Mouse (Mus musculus) layer of hippocampus, adult 18-20 months (tissue): ENCODE results near the gene Dhfr. TPM values are rescaled to one million over a fixed set of nuclear protein-coding genes. Genes with fewer than 3 reads are reported as not detected.
A peak's percentile ranks its signal among the peaks of the same experiment; 100 is the strongest.

Experiments
- DNase-seq, 2 experiments: peaks; one replicate each; pipeline ENCODE4 v3.0.0; 2022; ENCODE audit warnings: low spot score in 2 of 2
- total RNA-seq, 2 experiments: library from RNA; stranded (reverse); gene quantifications; 2 replicates each; pipeline ENCODE4 v1.2.3; 2021

Gene Dhfr
- total RNA-seq, 2 experiments from 2014 or later, result 0.99 to 1.5 TPM

GRCm38 (mm10) chr13:92387367-92387766 lies 32.8 kb downstream of the Dhfr start:
- no peak for DNase-seq

DNA sequence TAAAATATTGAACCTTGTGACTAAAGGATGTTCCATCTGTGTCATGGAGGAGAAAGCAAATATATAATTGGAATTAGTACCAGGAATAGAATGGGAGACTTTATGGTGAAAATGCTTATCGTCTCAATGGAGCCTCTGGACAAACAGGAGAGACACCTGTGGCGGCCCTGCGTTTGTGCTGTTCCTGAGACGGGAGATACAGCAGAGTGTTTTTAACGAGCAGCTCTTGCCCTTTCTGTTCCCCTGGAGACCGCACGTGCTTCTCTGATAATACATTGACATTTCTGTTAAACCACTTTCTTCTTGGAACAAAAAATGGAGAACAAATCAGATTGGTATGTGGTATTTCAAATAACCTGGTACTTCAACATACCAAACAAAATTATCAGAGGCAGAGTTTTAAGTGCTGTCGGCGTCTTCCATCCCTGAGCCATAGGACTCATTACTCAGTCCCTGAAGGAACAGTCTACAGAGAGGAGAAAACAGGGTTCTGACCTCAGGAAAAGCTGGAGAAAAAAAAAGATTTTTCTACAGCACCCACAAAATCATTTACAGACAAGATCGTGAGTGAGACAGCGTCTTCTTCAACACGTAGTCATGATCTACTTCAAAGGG lies 38.6 kb downstream of the Dhfr start:
- no peak for DNase-seq

DNA sequence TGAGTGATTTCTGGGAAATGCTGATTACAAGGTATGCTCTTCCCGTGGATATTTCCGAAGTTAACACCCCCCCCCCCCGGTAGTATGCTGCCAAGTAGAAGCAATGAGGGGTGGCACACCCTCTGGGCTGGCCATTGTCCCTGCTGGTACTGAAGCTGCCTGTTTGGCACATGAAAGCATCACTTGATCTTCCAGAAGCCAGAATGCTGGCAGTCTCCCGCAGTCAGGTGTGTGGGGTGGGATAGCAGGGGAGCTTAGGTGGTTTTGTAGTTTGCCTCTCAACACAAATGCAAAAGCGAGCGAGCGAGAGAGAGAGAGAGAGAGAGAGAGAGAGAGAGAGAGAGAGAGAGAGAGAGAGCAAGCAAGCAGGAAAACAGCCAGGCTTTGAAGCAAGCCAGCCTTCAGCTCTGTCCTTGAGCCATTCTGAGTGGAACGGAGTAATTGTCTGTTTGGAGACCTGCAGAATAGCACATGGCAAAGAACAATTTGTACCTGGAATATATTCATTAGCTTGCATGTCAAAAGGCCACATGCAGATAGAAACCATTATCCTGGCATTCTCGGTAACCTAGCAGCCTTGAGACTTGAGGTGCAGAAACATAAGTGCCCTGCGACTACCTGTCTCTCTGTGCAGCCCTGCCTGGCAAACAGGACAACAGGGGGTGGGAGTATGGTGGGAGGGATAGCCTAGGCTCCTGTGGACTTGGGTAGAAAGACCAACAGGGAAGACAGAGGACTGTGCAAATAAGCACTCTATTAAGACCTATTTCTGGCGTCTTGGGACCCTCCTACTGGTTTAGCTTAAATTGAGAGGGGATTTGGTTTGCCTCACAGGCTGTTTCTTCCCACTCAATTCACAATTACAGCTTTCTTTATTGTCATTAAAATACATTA lies 44.2 kb downstream of the Dhfr start:
- no peak for DNase-seq

DNA sequence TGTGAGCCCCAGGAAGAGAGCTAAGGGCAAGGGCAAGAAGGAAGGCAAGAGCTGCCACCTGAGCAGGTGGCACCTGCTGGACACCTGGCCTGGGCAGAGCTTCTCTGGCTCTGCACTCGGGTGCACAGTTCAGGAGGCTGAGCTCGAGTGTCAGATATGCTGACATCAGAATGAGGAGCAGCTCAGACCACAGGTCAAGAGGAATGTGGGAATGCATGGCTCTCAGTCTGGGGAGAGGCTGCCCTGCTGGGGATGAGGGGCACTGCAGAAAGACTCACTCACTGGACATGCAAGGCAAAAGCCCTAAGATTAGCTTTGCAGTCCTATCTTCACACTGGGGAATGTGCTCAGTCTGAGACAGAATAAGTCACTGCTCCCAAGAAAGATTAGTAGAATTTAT lies 47.5 kb downstream of the Dhfr start:
- DNase-seq, result no peak

DNA sequence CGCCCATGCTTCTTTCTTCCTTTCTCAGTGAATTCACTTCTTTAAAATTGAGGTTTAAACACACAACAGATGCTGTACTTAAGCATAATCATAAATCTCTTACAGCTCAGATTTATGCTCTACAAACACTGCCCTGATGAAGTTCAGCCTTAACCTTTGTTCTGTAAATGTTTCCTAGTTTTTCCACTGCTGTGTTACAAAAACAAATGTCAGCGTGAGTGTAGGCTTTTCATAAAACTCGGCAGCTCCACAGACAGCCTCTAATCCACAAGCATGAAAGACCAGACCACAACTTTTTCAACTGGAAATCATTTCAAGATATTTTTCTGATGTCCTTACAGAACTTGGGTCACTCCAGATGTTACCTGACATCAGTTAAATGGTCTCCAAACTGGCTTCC lies 49.0 kb downstream of the Dhfr start:
- no peak for DNase-seq

- no peak for DNase-seq
Observed at GRCm38 (mm10) chr13:92410486-92410885, 56.0 kb downstream of the Dhfr start.

DNA sequence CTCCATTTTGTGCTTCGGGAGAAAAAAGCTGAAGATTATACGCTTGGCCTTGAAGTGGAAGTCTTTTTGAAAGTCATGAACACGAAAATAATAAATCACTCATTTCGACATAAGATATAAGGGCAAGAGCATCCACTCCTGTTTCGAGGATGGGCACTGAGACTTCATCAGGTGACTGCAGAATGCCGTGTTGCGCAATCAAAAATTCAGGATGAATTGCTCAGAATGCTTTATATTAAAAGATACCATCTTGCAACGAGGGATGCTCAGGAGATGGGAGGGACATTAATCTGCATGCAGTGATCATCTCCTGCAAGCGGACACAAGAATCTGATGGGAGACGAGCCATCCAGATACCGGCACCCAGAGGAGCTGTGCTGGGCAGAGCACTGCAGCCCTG lies 65.1 kb downstream of the Dhfr start:
- no peak for DNase-seq

- DNase-seq, result no peak
Observed at GRCm38 (mm10) chr13:92423711-92424110, 69.2 kb downstream of the Dhfr start.

DNA sequence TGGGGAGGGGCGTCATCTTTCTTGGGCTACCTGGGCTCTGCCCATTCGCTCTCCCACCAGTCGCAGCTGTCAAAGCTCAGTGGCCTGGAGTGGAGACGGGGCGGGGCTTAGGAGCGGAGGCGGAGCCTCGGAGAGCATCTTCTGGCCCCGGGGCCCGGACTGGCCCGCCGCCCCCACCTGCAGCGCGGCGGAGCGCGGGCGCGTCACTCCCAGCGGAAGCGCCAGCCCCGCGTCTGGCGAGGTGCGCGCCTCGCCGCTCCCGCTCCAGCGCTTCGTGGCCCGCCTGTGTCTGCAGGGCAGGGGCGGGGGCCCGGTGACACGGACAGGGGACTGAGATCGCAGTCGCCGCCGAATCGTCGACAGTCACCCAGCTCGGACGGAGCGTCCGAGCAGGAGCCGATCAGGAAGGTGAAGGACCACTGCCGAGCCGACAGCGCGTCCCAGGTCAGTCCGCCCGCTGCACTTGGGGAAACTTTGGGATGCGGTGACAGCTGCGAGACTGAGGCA lies 71.3 kb downstream of the Dhfr start, which contains the start of gene Ankrd34b:
TSS of gene Ankrd34b (plus strand) at position 139 of the 507 bp plus-strand sequence.
- peak; percentile 31 to 37 for DNase-seq

- DNase-seq, result peak in 1 of 2 experiments; percentile 24
Observed at GRCm38 (mm10) chr13:92426294-92427051, 71.9 kb downstream of the Dhfr start.

DNA sequence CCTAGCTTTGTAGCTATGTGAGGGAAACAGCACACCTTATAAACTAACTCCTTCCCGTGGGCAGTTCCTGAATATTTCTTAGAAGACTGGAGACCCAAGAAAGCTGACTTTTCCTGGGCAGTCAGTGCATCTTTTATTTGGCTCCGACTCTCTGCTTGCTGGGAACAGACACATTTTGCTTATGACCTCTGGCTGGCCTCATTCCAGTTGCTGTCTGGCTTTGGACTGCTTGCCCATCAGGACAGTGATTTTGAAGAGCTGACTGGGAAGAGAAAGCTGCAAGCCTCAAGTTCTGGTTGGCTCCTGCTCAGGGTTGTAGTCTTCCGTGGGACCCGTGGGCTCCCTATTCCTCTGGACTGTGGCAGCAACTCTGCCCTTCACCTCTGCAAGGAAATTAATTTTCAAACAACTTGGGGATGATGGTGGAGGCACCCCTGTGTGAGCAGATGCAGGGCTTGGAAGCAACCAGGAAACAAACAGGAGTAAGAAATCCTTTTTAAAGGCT lies 72.9 kb downstream of the Dhfr start:
- no peak for DNase-seq

Other genes with a start within 250 kb of the Dhfr start
- gene Rasgrf2, start 223.1 kb upstream of the Dhfr start, total RNA-seq, result 100 to 1,000 TPM; 123 to 126 TPM
- not detected for gene Gm20379, start 48.7 kb upstream of the Dhfr start, total RNA-seq
- 10 to 100 TPM; 22.2 to 22.9 TPM for gene Msh3, start 277 bp downstream of the Dhfr start, total RNA-seq
- gene Ankrd34b, start 71.2 kb downstream of the Dhfr start, total RNA-seq, result 10 to 100 TPM; 15.7 to 16.0 TPM
- 10 to 100 TPM in 1 of 2 experiments, 1 to 10 TPM in 1; 8.2 to 11.1 TPM for gene Fam151b, start 129.3 kb downstream of the Dhfr start, total RNA-seq
- gene Zfyve16, start 176.1 kb downstream of the Dhfr start, total RNA-seq, result 10 to 100 TPM; 15.1 to 15.6 TPM
- not detected for gene Spz1, start 221.4 kb downstream of the Dhfr start, total RNA-seq